Mouse (Mus musculus) C2C12 (cell line): ENCODE results near the gene Hes1. TPM values are rescaled to one million over a fixed set of nuclear protein-coding genes. Genes with fewer than 3 reads are reported as not detected.
A peak's percentile ranks its signal among the peaks of the same experiment; 100 is the strongest.
"Not testable (repeated sequence)": the region's sequence is repeated elsewhere in the genome, so short reads cannot be mapped to it uniquely, and the experiment has no call there.

ENCODE experiments used
- H3K27me3 ChIP-seq: one replicate; pipeline ENCODE4 v1.6.1; 2011; ENCODE audit not compliant: control insufficient read depth, insufficient read depth, insufficient read length
- H3K36me3 ChIP-seq: one replicate; pipeline ENCODE4 v1.6.1; 2011; ENCODE audit not compliant: control insufficient read depth, insufficient read depth
- H3K4me3 ChIP-seq: one replicate; pipeline ENCODE4 v1.5.1; 2011; ENCODE audit warnings: mild to moderate bottlenecking, control low read depth; ENCODE audit not compliant: poor library complexity, insufficient read depth, severe bottlenecking
- H3K79me2 ChIP-seq: one replicate; pipeline ENCODE4 v1.6.1; 2011; ENCODE audit not compliant: control insufficient read depth, insufficient read depth
- H3K79me3 ChIP-seq: one replicate; pipeline ENCODE4 v1.6.1; 2011; ENCODE audit warnings: low read depth, control low read depth
- H3ac ChIP-seq: one replicate; pipeline ENCODE3; 2011; ENCODE audit warnings: low read depth; ENCODE audit not compliant: control insufficient read depth, insufficient read length
- CEBPB ChIP-seq: IDR thresholded peaks from one replicate; pipeline ENCODE4 v1.6.1; 2011; ENCODE audit warnings: low read depth, mild to moderate bottlenecking, control low read depth, moderate library complexity
- CTCF ChIP-seq: IDR thresholded peaks from one replicate; pipeline ENCODE4 v1.5.1; 2011; ENCODE audit not compliant: control insufficient read depth, insufficient read depth, insufficient read length
- FOSL1 ChIP-seq: IDR thresholded peaks from one replicate; pipeline ENCODE4 v1.8.0; 2011; ENCODE audit warnings: mild to moderate bottlenecking, low read length; ENCODE audit not compliant: poor library complexity, insufficient read depth, severe bottlenecking
- MAX ChIP-seq: IDR thresholded peaks from one replicate; pipeline ENCODE4 v1.6.1; 2011; ENCODE audit warnings: mild to moderate bottlenecking, control low read depth
- MYOD1 ChIP-seq: IDR thresholded peaks from one replicate; pipeline ENCODE4 v1.6.1; 2011; ENCODE audit warnings: low read depth; ENCODE audit not compliant: control insufficient read depth, insufficient read length
- MYOG ChIP-seq: IDR thresholded peaks from one replicate; pipeline ENCODE4 v1.6.1; 2011; ENCODE audit not compliant: control insufficient read depth, insufficient read length; ENCODE audit errors: extremely low read depth
- USF1 ChIP-seq: IDR thresholded peaks from one replicate; pipeline ENCODE4 v1.6.1; 2011; ENCODE audit warnings: low read depth, mild to moderate bottlenecking, control low read depth, moderate library complexity
- polyA plus RNA-seq: library from polyadenylated mRNA; unstranded; fragments of >200 nt; fragmentation: generic; extraction: Trizol; gene quantifications from one replicate; pipeline ENCODE4 v1.2.1, GENCODE M21; 2012; ENCODE audit warnings: missing spikeins

The Hes1 gene
- polyA plus RNA-seq, 1 experiment = 41.9 TPM

DNA sequence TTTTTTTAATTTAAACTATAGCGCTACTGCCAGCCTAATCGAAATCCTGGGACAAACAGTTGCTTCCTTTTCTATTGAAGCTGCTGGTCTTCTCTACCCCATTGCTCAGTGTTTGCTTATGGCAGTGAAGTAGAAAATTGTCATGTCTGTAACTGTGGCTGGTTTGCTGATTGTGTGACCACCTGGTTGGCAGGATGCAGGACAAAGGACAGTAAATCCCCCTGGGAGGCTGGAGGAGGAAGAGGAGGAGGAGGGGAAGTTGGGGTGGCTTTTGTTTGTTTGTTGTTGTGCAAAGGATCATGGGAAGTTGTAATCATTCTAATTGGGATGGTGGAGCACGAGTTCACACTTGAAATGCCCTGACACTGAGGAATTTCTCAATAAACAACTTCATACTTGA, 38.8 kb downstream of the Hes1 start:
- Histone ChIP-seq H3ac (no peak overlapping the region), H3K79me3 (no peaks in the 10 kb centered on the region), H3K36me3 (no peaks in the 10 kb centered on the region), H3K4me3 (no peak overlapping the region), H3K27me3 (no peaks in the 10 kb centered on the region), H3K79me2 (no peaks in the 10 kb centered on the region)
- TF ChIP-seq USF1 (no peak), CEBPB (no peak)

DNA sequence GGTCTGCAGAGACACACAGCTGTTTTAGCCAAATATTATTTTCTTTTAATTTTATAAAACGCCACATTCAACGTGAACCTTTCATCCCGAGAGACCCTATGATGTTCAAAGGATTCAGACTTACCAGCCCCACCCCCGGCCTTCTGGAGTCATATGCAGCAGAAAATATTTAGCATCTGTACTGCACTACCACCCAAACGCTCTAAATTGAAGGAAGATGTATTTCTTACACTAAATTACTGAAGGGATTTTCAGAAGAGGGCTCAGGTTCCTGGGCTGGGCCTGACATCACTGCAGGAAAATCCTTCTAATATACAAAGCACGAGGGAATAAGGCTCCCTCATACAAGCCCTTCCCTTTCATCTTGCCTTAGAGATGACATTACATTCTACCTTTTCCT, 39.3 kb downstream of the Hes1 start:
- Histone ChIP-seq H3ac (no peak overlapping the region), H3K79me2 (no peaks in the 10 kb centered on the region), H3K4me3 (no peak overlapping the region), H3K36me3 (no peaks in the 10 kb centered on the region), H3K79me3 (no peaks in the 10 kb centered on the region), H3K27me3 (no peaks in the 10 kb centered on the region)
- TF ChIP-seq CTCF = no peak
- no peak for TF ChIP-seq MAX
- TF ChIP-seq USF1 = no peak
- TF ChIP-seq MYOD1 = no peak
- TF ChIP-seq CEBPB = no peak
- no peak for TF ChIP-seq FOSL1
- no peak for TF ChIP-seq MYOG

DNA sequence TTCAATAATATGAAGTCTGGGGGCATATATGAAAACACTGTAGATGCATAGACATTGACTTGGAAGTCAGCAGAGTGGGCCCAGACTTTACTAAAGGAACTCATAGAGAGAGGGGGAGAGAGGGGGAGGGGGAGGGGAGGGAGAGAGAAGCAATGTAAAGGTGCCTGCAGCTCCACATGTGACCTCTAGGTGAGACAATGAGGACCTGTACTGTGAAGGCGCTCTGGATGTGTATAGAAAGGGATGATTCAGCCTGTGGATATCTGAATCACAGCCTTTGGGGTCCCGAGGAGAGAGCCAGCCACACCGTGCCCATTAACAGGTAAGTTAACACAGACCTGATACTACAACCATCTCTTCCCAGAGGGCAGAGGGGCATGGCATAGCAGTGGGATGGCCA, 40.2 kb downstream of the Hes1 start:
- H3ac ChIP-seq = no peak overlapping the region
- H3K79me2 ChIP-seq = no peaks in the 10 kb centered on the region
- no peak for TF ChIP-seq MYOD1
- TF ChIP-seq MYOG = no peak
- TF ChIP-seq CEBPB = no peak
- no peak for TF ChIP-seq USF1
- TF ChIP-seq CTCF = no peak
- H3K27me3 ChIP-seq = no peaks in the 10 kb centered on the region
- no peak overlapping the region for H3K4me3 ChIP-seq
- H3K79me3 ChIP-seq = no peaks in the 10 kb centered on the region
- H3K36me3 ChIP-seq = no peaks in the 10 kb centered on the region

DNA sequence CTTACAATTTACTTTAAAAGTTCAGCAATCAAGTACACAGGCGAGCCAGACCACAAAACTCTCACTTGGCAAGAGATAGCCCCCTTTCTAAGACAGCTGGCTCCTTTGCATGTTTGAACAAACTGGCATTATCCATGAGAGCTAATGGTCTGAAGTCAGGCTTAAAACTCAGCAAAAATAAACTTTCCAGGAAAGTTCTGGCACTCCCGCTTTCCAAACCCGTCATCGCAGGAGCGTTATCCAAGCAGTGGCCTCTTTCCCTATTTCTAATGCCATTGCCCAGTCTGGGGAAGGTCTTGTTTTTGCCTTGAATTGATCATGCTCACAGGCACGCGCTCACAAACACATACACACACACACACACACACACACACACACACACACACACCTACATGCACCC, 41.3 kb downstream of the Hes1 start:
- Histone ChIP-seq H3K79me3 (no peaks in the 10 kb centered on the region), H3ac (no peak overlapping the region), H3K27me3 (no peaks in the 10 kb centered on the region), H3K79me2 (no peaks in the 10 kb centered on the region), H3K36me3 (no peaks in the 10 kb centered on the region), H3K4me3 (no peak overlapping the region)
- TF ChIP-seq MAX = no peak
- TF ChIP-seq MYOD1 = no peak
- TF ChIP-seq FOSL1 = no peak
- TF ChIP-seq MYOG = no peak
- no peak for TF ChIP-seq CEBPB
- TF ChIP-seq USF1 = no peak
- no peak for TF ChIP-seq CTCF

DNA sequence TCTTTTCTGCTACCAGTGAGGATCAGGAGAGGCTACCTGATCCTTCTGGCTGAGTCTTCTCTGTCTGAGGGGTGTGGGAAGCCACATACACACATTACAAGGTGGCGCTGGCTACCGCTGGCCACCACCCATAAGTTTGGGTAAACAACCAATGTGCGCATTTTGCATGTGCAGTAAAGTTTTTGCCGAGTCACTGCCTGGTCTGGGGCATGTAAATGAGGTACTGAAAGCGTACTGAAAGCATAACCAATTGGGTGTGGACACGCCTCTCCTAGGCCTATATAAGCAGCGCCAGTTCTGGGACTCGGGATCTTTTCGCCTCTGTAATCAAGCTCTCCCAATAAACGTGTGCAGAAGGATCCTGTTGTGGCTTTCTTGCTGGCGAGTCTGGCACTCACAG, 44.0 kb downstream of the Hes1 start:
- not testable (repeated sequence) for H3ac ChIP-seq, H3K79me2 ChIP-seq, H3K27me3 ChIP-seq, H3K79me3 ChIP-seq, H3K4me3 ChIP-seq, H3K36me3 ChIP-seq

DNA sequence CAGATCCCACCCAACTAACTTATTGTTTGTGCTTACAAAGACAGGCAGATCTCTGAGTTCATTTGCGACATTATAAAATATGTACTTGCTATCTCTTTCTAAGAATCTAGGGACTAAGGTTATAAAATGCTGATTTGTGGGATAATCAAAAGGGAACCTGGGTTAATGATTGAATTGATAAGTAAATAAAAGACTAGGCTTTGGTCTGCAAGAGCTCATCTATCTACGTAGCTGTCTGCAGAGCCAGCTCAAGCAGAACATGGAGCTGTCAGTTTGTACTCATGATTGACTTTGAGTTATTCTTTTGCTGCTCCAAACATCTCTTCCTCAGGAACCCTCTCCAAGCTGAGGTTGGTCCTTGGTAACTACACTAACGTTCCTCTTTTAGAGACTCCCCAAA, 46.3 kb downstream of the Hes1 start:
- no peaks in the 10 kb centered on the region for H3K79me3 ChIP-seq
- TF ChIP-seq MYOG (no peak), FOSL1 (no peak), MYOD1 (no peak), MAX (no peak), USF1 (no peak), CTCF (no peak), CEBPB (no peak)
- H3ac ChIP-seq = no peak overlapping the region
- H3K36me3 ChIP-seq = no peaks in the 10 kb centered on the region
- H3K79me2 ChIP-seq = no peaks in the 10 kb centered on the region
- no peaks in the 10 kb centered on the region for H3K27me3 ChIP-seq
- H3K4me3 ChIP-seq = no peak overlapping the region

DNA sequence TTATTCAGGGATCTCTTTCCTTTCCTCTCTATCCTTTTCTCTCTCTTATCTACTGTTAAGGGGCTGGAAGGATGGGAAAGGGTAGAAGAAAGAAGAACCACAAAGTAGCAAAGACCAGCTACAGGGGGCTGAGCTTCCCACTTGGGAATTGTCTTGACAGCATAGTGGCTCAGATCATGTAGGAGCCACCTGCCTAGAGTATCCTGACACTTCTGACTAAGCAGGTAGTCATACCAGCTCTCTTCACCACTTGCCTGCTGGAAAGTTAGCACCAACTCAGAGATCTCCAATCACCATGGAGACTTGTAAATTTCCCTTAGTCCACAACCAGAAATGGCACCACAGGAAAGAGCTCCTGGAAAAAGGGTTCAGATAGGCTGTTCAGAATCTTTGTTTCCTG, 46.9 kb downstream of the Hes1 start:
- no peak overlapping the region for H3K4me3 ChIP-seq
- no peaks in the 10 kb centered on the region for H3K27me3 ChIP-seq
- H3K36me3 ChIP-seq = no peaks in the 10 kb centered on the region
- no peaks in the 10 kb centered on the region for H3K79me2 ChIP-seq
- no peak overlapping the region for H3ac ChIP-seq
- H3K79me3 ChIP-seq = no peaks in the 10 kb centered on the region
- no peak for TF ChIP-seq MAX
- no peak for TF ChIP-seq MYOG
- TF ChIP-seq FOSL1 = peak; percentile 53
- no peak for TF ChIP-seq USF1
- TF ChIP-seq CEBPB = no peak
- TF ChIP-seq MYOD1 = peak; percentile 81
- TF ChIP-seq CTCF = no peak
